Mouse (Mus musculus): ENCODE results near the gene Lamc2.

GRCm38 (mm10) chr1:153173276-153173675 is 13.0 kb downstream of the Lamc2 start:
- TF ChIP-seq CTCF (IDR thresholded peaks at IDR 0.05; ENCODE audit: control insufficient read depth, insufficient read depth, low read length) (no peak), POLR2A (IDR thresholded peaks at IDR 0.05; ENCODE audit: borderline replicate concordance, control insufficient read depth, low read depth, low read length) (no peak)
